Mouse (Mus musculus) stomach, postnatal 0 days (tissue): ENCODE results near the gene Gdpd2. TPM values are rescaled to one million over a fixed set of nuclear protein-coding genes. Genes with fewer than 3 reads are reported as not detected.

ENCODE experiments used
- ATAC-seq: fragments of 200-750 bp; cut with Nextera tagmentation; 2 replicates; pipeline ENCODE4 v1.8.0; 2017; ENCODE audit not compliant: low FRiP score, low TSS enrichment
- DNase-seq: peaks from one replicate; pipeline ENCODE4 v3.0.0-alpha.2; 2016; ENCODE audit warnings: low spot score
- H3K27ac ChIP-seq: fragments of 300-500 bp; sonication (generic); replicated peaks from 2 replicates; pipeline ENCODE4 v1.5.1; 2014; ENCODE audit warnings: mild to moderate bottlenecking, control low read depth
- H3K27me3 ChIP-seq: fragments of 300-500 bp; sonication (generic); 2 replicates; pipeline ENCODE4 v1.6.1; 2014; ENCODE audit warnings: low read length; ENCODE audit not compliant: control insufficient read depth, insufficient read depth
- H3K36me3 ChIP-seq: fragments of 300-500 bp; sonication (generic); 2 replicates; pipeline ENCODE4 v1.6.1; 2014; ENCODE audit warnings: low read length, mixed read lengths; ENCODE audit not compliant: control insufficient read depth, insufficient read depth
- H3K4me1 ChIP-seq: fragments of 300-500 bp; sonication (generic); replicated peaks from 2 replicates; pipeline ENCODE4 v1.6.1; 2014; ENCODE audit warnings: antibody characterized with exemption; ENCODE audit not compliant: control insufficient read depth, insufficient read depth
- H3K4me2 ChIP-seq: fragments of 300-500 bp; sonication (generic); replicated peaks from 2 replicates; pipeline ENCODE4 v1.6.1; 2014; ENCODE audit warnings: low read depth, mild to moderate bottlenecking, control low read depth, moderate library complexity
- H3K4me3 ChIP-seq: fragments of 300-500 bp; sonication (generic); 2 replicates; pipeline ENCODE4 v1.5.1; 2014; ENCODE audit warnings: low read depth, low read length, control low read depth
- H3K9ac ChIP-seq: fragments of 300-500 bp; sonication (generic); 2 replicates; pipeline ENCODE4 v1.6.1; 2014; ENCODE audit warnings: mild to moderate bottlenecking, low read length, control low read depth, mixed read lengths
- H3K9me3 ChIP-seq: fragments of 300-500 bp; sonication (generic); 2 replicates; pipeline ENCODE4 v1.6.1; 2016; ENCODE audit warnings: low read length; ENCODE audit not compliant: control insufficient read depth
- CTCF ChIP-seq: IDR thresholded peaks from 2 replicates; pipeline ENCODE4 v1.5.1; 2016; ENCODE audit warnings: antibody characterized with exemption, low read depth, mild to moderate bottlenecking, moderate library complexity
- EP300 ChIP-seq: optimal IDR thresholded peaks from 2 replicates; pipeline ENCODE3; 2016; ENCODE audit warnings: antibody characterized with exemption
- WGBS: fragments of 180-500 bp; shearing (Covaris S2); extraction: QIAGEN DNeasy Blood & Tissue Kit; methylation state at CpG from one replicate; pipeline ENCODE4 v1.1.7; 2014; 5-methylcytosine and 5-hydroxymethylcytosine counted together
- polyA plus RNA-seq: library from polyadenylated mRNA; unstranded; fragments of >200 nt; fragmentation: Nextera tagmentation; extraction: Ambion mirVana; gene quantifications from 2 replicates; pipeline ENCODE4 v1.2.1, GENCODE M21; 2015

Gdpd2 gene
- 21.4 and 28.1 TPM in 2 replicates for polyA plus RNA-seq

- 16% methylated on average over 8 of the region's 8 CpGs for WGBS
- Histone ChIP-seq H3K27ac (no peak within 1 kb of the TSS), H3K9ac (no peak within 1 kb of the TSS; the same call in 1 of the 2 replicates), H3K36me3 (no peaks in the 10 kb centered on the region), H3K4me2 (peak within 1 kb of the TSS; percentile 40), H3K4me1 (no peaks in the 10 kb centered on the region), H3K9me3 (no peaks in the 10 kb centered on the region), H3K27me3 (no peaks in the 10 kb centered on the region), H3K4me3 (0 out of 2 replicates have a peak within 1 kb of the TSS, but pooled peaks have one; percentile 10)
- ATAC-seq (peak; percentile 72), DNase-seq (peak; percentile 56)
- TF ChIP-seq CTCF (peak; percentile 74), EP300 (no peak)
Observed at GRCm38 (mm10) chrX:100729665-100730188, at the start of gene Gdpd2. TSS of gene Gdpd2 (plus strand) at chrX:100729873.

GRCm38 (mm10) chrX:100686527-100686926, 43.1 kb upstream of the Gdpd2 start:
- 29% methylated on average over 3 of the region's 3 CpGs for WGBS
- no peak for TF ChIP-seq CTCF
- no peak for TF ChIP-seq EP300
- Histone ChIP-seq H3K4me2 (no peak overlapping the region), H3K36me3 (no peaks in the 10 kb centered on the region), H3K4me3 (no peak overlapping the region), H3K27ac (no peak overlapping the region), H3K27me3 (no peaks in the 10 kb centered on the region), H3K4me1 (no peaks in the 10 kb centered on the region), H3K9ac (no peak overlapping the region), H3K9me3 (no peaks in the 10 kb centered on the region)
- DNase-seq = no peak
- ATAC-seq = no peak

GRCm38 (mm10) chrX:100687360-100688032, 42.2 kb upstream of the Gdpd2 start:
- Histone ChIP-seq H3K27me3 (no peaks in the 10 kb centered on the region), H3K4me1 (no peaks in the 10 kb centered on the region), H3K36me3 (no peaks in the 10 kb centered on the region), H3K4me2 (no peak overlapping the region), H3K9me3 (no peaks in the 10 kb centered on the region), H3K4me3 (no peak overlapping the region), H3K27ac (0 out of 2 replicates have a peak overlapping the region, but pooled peaks have one; percentile 30), H3K9ac (no peak overlapping the region)
- ATAC-seq = 0 out of 2 replicates have a peak, but pooled peaks have one; percentile 29
- TF ChIP-seq EP300 = no peak
- no peak for TF ChIP-seq CTCF
- WGBS = 49% methylated on average over 6 of the region's 6 CpGs
- no peak for DNase-seq

- Histone ChIP-seq H3K4me1 (no peaks in the 10 kb centered on the region), H3K36me3 (no peaks in the 10 kb centered on the region), H3K9ac (no peak overlapping the region), H3K27ac (peak overlapping the region; percentile 40; the same call in 1 of the 2 replicates), H3K9me3 (no peaks in the 10 kb centered on the region), H3K4me3 (no peak overlapping the region), H3K27me3 (no peaks in the 10 kb centered on the region), H3K4me2 (no peak overlapping the region)
- 62% methylated on average over 5 of the region's 5 CpGs for WGBS
- ATAC-seq (no peak), DNase-seq (no peak)
- TF ChIP-seq CTCF (no peak), EP300 (no peak)
Observed at GRCm38 (mm10) chrX:100688033-100688370, 41.7 kb upstream of the Gdpd2 start.

GRCm38 (mm10) chrX:100696776-100697175, 32.9 kb upstream of the Gdpd2 start:
- ATAC-seq = no peak
- no peak overlapping the region for H3K4me3 ChIP-seq

GRCm38 (mm10) chrX:100708032-100708431, 21.6 kb upstream of the Gdpd2 start:
- Histone ChIP-seq H3K9me3 (no peaks in the 10 kb centered on the region), H3K4me1 (no peaks in the 10 kb centered on the region), H3K4me3 (no peak overlapping the region), H3K4me2 (no peak overlapping the region), H3K36me3 (no peaks in the 10 kb centered on the region), H3K27ac (no peak overlapping the region), H3K9ac (no peak overlapping the region), H3K27me3 (no peaks in the 10 kb centered on the region)
- DNase-seq (no peak), ATAC-seq (no peak)
- WGBS = 87% methylated on average over 6 of the region's 6 CpGs
- TF ChIP-seq CTCF = no peak
- no peak for TF ChIP-seq EP300

More at GRCm38 (mm10) chrX:100696776-100697175, 32.9 kb upstream of the Gdpd2 start:
- TF ChIP-seq EP300 (no peak), CTCF (no peak)
- no peak for DNase-seq
- H3K9me3 ChIP-seq = no peaks in the 10 kb centered on the region
- H3K4me2 ChIP-seq = no peak overlapping the region
- no peak overlapping the region for H3K9ac ChIP-seq
- WGBS = 94% methylated on average over 4 of the region's 4 CpGs
- no peaks in the 10 kb centered on the region for H3K27me3 ChIP-seq
- H3K36me3 ChIP-seq = no peaks in the 10 kb centered on the region
- H3K27ac ChIP-seq = no peak overlapping the region
- no peaks in the 10 kb centered on the region for H3K4me1 ChIP-seq
